Mouse (Mus musculus): ENCODE results near the gene Tmem213.

Gene Tmem213

GRCm38 (mm10) chr6:38109160-38109795 is at the start of gene Tmem213:
Gene Tmem213 (plus strand): TSS chr6:38109255.
- DNase-seq (ENCODE audit: low spot score), result no peak

- no peak for DNase-seq (ENCODE audit: low spot score)
Measured at GRCm38 (mm10) chr6:38064621-38065020, 44.4 kb upstream of the Tmem213 start.

- peak; percentile 59 for DNase-seq (ENCODE audit: low spot score)
Measured at GRCm38 (mm10) chr6:38065122-38065500, 43.9 kb upstream of the Tmem213 start.

- no peak for DNase-seq (ENCODE audit: low spot score)
Measured at GRCm38 (mm10) chr6:38065501-38066122, 43.4 kb upstream of the Tmem213 start.

- DNase-seq (ENCODE audit: low spot score), result peak; percentile 92
Measured at GRCm38 (mm10) chr6:38066215-38066614, 42.8 kb upstream of the Tmem213 start.

- DNase-seq (ENCODE audit: low spot score), result no peak
Measured at GRCm38 (mm10) chr6:38071256-38071655, 37.8 kb upstream of the Tmem213 start.

- DNase-seq (ENCODE audit: low spot score), result peak; percentile 33
Measured at GRCm38 (mm10) chr6:38072137-38072796, 36.8 kb upstream of the Tmem213 start.

GRCm38 (mm10) chr6:38073592-38073991 is 35.5 kb upstream of the Tmem213 start:
- DNase-seq (ENCODE audit: low spot score), result no peak

- DNase-seq (ENCODE audit: low spot score), result no peak
Measured at GRCm38 (mm10) chr6:38080364-38080763, 28.7 kb upstream of the Tmem213 start.

- DNase-seq (ENCODE audit: low spot score), result peak; percentile 15
Measured at GRCm38 (mm10) chr6:38081727-38082341, 27.2 kb upstream of the Tmem213 start.

GRCm38 (mm10) chr6:38083204-38083603 is 25.9 kb upstream of the Tmem213 start:
- no peak for DNase-seq (ENCODE audit: low spot score)

- DNase-seq (ENCODE audit: low spot score), result no peak
Measured at GRCm38 (mm10) chr6:38087242-38088026, 21.6 kb upstream of the Tmem213 start.

- DNase-seq (ENCODE audit: low spot score), result no peak
Measured at GRCm38 (mm10) chr6:38092539-38092938, 16.5 kb upstream of the Tmem213 start.

- no peak for DNase-seq (ENCODE audit: low spot score)
Measured at GRCm38 (mm10) chr6:38094701-38095100, 14.4 kb upstream of the Tmem213 start.

GRCm38 (mm10) chr6:38096961-38097370 is 12.1 kb upstream of the Tmem213 start:
- DNase-seq (ENCODE audit: low spot score), result no peak

GRCm38 (mm10) chr6:38102216-38102795 is 6.7 kb upstream of the Tmem213 start:
- no peak for DNase-seq (ENCODE audit: low spot score)

- no peak for DNase-seq (ENCODE audit: low spot score)
Measured at GRCm38 (mm10) chr6:38103775-38104174, 5.3 kb upstream of the Tmem213 start.

GRCm38 (mm10) chr6:38105924-38106323 is 3.1 kb upstream of the Tmem213 start:
- no peak for DNase-seq (ENCODE audit: low spot score)

- no peak for DNase-seq (ENCODE audit: low spot score)
Measured at GRCm38 (mm10) chr6:38108449-38108848, 606 bp upstream of the Tmem213 start.

- no peak for DNase-seq (ENCODE audit: low spot score)
Measured at GRCm38 (mm10) chr6:38109871-38110270, 816 bp downstream of the Tmem213 start.

- no peak for DNase-seq (ENCODE audit: low spot score)
Measured at GRCm38 (mm10) chr6:38110859-38111258, 1.8 kb downstream of the Tmem213 start.

All from adipocyte (in vitro differentiated cells).